Mouse (Mus musculus): Measurements from ENCODE around the gene Cd2.

Cd2 gene

DNA sequence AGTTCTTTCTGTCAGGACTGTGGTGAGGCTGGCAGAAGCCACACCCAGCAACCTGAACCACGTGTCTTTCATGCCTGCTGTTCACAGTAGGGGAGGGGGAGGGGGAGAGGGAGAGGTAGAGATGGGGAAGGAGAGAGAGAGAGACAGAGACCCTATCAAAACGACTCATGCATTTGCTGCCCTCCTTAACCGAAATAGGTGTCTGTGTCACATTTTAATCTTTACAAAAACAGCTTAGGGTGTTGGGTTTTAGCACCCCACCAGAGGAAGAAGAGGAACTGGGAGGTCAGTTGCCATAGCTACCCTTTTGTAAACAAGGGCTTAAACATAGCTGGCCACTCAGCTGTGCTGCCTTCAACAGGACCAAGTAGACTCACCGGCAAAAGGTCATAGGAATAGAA is at the start of gene Cd2:
TSS of gene Cd2 (minus strand) at position 29 of the 401 bp plus-strand sequence.
- DNase-seq (ENCODE audit: inconsistent age in 2 of 2, low spot score in 1 of 2): no peak

DNA sequence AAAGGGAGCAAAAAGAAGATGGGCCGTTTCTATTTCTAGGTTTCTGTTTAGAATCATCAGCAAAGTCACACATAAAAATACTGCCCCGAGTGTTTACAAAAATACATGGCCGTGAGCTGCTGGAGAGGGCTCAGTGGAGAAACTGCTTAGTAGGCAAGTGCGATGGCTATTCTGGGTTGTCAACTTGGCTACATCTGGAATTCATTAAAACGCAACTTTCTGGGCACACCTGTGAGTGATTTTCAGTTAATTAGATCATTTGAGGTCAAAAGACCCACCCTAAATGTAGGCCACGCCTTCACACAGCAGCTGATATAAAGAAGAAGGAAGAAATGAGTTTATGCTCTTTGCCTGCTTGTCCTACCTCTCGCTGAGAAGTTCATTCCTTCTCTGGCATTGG is 40.9 kb upstream of the Cd2 start:
- DNase-seq (ENCODE audit: inconsistent age in 2 of 2, low spot score in 1 of 2): no peak

DNA sequence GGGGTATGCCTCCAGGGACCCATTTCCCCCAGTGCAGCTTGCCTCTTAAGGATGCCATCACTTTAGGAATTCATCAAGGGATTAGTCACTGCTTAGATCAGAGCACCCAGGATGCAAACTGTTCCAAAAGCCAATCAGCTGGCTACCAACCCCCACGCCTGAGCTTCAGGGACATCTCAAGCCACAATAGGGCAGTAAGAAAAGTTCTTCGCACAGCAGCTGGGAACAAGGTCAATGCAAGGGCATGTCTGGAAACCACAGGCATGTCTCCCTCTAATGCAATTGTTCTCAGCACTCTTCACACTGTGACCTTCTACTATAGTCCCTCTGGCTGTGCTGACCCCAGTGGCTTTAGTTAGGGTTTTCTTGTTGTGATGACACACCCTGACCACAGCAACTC is 39.5 kb upstream of the Cd2 start:
- DNase-seq (ENCODE audit: inconsistent age in 2 of 2, low spot score in 1 of 2): peak in 1 of 2 experiments; percentile 15

DNA sequence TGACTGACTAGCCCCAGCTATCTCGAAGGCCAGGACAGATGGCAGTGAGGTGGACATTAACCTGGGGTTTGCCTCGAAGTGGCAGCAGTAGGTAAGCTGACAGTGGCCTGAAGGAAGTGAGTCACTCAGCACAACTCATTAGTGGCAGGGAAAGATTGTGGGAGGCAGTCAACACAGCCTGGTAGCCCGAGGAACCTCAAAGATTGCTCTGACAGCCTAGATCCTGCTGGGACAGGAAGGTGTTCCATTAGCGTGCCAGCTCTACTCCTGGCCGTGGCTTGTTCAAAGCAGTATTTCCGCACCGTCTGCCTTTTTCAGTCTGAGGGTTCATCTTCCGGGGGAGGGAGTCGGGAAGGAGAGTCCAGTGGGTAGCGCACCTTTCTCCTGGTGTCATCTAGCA is 34.7 kb upstream of the Cd2 start:
- DNase-seq (ENCODE audit: inconsistent age in 2 of 2, low spot score in 1 of 2): no peak

DNA sequence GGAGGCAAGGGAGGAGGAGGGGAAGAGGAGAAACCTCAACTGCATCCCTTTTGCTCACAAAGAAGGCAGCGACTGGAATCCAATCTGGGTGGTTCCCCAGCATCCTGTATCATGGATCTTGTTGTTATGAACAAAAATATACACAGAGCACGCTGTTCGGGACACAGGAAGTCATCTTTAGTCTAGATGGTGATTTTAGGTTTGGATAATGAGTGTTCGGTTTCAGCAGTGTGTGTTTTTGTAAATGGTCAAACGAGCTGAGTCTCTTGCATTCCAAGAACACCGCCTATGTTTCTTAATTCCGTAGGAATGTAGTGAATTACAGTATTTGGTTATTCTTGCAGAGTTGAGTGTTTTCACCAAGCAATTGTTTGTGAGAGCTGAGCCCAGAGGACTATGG is 33.1 kb upstream of the Cd2 start:
- DNase-seq (ENCODE audit: inconsistent age in 2 of 2, low spot score in 1 of 2): no peak

DNA sequence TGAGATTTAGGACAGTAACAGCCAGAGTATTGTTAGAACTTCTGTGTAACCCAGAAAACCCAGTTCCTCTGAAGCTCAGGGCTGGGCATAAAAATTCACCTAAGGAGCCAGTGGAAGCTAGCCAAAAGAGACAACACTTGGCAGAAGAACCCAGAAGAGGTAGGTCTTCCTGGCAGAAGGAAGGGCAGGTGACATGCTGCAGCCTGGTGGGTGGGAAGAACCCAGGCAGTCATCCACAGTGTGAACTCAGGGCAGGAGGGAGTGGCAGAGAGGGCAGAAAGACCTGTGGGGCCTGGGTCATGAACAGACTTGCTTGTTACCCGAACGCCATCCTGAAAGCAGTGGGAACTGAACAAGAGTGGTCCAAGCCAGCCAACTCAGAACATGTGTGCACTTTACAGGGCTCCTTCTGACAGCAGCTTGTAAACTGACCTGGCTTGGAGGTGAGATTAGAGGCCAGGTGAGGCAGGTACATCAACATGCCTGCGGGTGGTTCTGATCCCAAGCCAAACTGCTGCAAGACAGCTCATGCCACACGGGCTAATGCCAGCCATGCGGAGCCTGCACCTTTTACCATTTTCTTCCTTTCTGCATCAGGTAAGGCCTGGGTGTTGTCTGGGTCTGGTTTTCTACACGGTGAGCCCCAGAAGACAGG is 30.9 kb upstream of the Cd2 start:
- DNase-seq (ENCODE audit: inconsistent age in 2 of 2, low spot score in 1 of 2): no peak

DNA sequence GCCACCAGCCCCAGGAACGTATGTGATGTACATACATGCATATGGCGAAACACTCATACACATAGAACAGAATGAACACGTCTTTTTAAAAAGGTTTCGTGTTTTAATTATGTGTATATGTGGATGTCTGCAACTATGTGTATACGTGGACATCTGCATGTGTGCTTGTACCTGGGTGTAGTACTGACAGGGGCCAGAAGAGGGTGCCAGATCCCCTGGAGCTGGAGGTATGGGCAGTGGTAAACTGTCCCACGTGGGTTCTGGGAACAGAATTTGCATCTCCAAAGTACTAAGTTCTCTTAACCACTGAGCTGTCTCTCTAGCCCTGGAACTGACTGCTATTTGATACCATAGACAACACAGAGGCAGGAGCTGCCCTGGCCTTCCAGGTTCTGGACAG is 30.4 kb upstream of the Cd2 start:
- DNase-seq (ENCODE audit: inconsistent age in 2 of 2, low spot score in 1 of 2): peak in 1 of 2 experiments; percentile 56

DNA sequence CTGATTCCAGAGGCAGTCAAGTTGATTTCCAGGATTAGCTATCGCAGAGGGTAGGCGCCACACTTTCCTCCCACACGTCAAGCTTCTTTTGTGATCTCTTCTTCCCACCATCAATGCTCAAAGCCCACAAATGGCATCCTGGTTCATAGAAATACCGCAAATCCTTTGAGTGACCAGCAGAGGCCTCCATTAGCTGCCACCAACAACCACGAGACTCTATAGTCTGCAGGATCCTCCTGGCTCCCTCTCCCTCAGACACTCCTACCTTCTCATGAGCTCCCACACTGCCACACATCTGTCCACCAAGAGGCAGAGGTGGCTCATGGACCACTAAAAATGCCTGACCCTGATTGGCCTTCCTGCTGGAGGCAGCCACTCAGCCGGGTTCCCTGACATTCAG is 27.2 kb upstream of the Cd2 start:
- DNase-seq (ENCODE audit: inconsistent age in 2 of 2, low spot score in 1 of 2): no peak

DNA sequence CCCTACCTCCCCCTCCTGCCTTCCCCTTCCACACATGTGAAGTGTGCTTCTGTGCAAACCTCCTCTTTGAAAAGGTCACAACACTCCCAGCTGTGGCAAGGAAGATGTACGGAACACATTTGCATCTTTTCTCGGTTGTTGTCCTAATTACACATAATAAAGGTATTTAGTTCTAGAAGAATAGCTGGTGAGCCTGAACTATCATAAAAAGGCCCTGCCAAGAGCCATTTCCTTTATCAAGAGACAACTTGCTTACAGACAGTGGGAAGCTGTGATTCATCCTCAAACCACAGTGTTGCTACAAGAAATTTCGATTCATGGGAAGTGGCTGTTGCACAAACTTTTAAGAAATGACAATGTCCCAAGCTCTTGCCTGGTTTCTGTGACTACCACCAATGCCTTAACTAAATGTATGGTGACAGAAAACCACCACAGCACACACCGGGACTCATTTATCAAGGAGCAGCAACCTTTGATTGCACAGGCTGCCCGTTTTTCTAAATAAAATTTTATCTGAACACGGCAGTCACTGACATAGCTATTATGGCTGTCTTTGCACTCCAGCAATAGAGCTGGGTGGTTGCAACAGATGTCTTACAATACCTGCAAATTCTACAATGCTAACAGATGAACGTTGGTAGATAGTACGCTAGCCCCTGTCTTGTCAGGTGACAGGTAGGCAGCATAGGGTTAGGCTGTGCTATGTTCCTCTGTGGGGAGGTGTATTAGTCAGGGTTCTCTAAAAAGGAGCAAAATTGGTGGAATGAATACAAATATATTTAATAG is 25.7 kb upstream of the Cd2 start:
- no peak for DNase-seq (ENCODE audit: inconsistent age in 2 of 2, low spot score in 1 of 2)

DNA sequence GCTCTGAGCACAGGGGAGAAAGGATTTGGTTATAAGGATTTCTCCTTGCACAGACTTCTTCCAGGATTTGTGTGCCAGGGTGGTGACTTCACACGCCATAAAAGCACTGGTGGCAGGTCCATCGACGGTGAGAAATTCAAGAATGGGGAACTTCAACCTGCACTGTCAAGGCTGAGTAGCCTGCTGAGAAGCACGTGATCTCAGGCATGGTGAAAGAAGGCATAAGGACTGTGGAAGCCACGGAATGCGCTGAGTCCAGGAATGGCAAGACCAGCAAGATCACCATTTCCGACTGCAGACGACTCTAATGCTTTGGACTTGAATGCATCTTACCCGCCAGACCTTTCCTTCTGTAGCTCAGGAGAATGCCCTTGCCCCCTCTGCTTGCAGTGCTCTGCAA is 23.2 kb upstream of the Cd2 start:
- DNase-seq (ENCODE audit: inconsistent age in 2 of 2, low spot score in 1 of 2): no peak

DNA sequence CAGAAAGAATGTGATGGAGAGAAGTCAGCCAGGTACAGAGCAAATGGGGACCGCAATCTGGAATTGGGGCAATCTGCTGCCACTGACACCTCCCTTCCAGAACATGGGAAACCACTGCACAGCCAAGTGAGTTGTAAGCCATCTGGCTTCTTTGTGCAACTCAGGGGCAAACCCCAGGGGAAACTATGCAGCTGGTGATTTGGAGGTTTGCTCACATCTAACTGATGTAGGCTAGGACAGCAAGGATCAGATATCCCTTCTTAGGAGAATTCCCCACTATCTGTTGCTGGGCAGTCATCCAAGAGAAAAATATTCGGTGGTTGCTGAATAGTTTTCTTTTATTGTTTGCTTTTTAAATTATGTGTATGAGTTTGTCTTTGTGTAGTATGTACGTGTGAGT is 21.9 kb upstream of the Cd2 start:
- DNase-seq (ENCODE audit: inconsistent age in 2 of 2, low spot score in 1 of 2): no peak

DNA sequence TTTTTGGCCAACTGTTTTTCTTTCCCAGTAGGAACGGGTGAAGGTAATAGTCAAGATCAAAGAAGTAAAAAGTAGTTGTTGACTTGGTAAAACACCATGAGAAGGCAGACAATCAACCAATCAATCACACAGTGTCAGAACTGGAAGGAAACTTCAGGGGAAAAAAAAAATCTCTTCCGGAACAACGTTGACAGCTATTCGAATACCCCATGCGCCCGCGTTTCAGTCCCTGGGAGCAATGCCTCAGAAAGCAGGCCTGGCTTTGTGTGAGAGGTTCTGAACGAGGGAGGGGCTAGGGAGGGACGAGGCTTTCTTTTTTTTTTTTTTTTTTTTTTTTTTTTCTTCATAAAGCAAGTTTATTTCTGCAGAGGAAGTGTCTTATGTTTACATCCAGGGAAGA is 18.4 kb upstream of the Cd2 start:
- DNase-seq (ENCODE audit: inconsistent age in 2 of 2, low spot score in 1 of 2): no peak

DNA sequence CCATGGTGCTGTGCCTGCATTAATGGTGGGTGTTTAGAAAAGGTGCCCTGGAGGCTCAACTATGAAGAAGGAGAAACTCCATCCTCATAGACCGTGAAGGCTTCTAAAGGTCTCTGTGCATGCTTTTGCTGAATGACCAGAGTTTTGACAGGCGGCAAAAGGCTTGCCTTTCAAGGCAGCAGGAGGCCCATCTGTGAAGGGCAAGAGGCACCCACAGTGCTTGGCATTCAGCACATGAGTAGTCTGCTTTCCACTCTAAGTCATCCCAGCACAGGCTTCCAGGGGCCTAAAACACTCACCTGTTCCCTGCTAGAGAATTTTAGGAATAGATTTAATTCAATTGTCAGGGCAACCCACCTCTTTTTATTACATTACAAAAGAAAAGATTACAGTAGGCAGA is 17.3 kb upstream of the Cd2 start:
- DNase-seq (ENCODE audit: inconsistent age in 2 of 2, low spot score in 1 of 2): no peak

DNA sequence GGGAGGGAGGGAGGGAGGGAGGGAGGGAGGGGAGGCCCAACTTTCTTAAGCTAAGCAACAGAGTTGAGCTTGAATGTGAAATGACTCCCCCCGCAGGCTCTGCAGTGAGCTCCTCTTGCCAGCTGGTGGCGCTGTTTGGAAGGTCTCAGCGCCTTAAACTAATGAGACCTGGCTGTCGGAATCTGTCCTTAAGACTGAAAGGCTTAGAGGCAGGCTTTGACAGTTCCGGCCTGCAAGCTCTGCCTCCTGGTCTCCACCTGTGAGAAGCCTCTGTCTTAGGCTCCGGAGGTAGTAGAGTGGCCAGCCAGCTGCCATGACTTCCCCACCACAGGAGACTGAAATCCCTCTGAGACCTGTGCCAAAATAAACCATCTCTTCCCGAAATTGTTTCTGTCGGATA is 16.4 kb upstream of the Cd2 start:
- DNase-seq (ENCODE audit: inconsistent age in 2 of 2, low spot score in 1 of 2): peak; percentile 62 to 87

DNA sequence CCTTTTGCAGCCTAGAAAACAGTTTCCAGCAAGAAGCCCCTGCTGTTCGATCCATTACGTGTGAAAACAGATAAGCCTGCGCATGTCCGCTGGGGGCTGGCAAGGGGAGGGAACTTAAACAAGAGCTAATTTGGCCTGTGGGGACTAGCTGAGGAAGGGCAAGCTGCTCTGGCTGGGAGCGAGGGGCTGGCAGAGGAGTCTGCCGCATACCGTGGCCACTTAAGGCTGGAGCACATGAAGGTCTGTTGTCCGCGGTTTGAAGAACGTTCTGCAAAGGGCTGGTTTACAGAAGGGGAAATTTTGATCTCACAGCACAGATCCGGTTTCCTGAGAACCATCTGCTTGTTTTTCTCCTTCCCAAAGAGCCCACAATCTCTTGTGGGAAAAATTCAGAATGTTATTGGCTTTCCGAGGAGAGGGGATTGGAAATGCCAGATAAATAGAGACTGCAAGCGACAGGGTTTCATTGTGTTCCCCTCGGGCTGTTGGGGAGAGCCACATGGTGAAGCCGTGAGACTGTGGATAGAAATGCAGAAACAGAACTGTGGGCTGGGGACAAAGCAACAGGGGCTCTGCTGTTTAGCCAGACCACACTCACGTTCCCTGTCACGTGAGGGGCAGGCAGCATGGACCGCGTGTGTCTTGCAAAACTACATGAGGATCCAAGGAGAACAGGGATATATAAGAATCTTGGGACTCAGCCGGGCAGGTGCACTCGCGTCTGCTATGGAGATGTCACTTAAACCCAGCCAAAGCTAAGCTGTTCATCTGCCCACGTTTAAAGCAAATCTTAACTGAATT is 12.7 kb upstream of the Cd2 start:
- peak in 1 of 2 experiments; percentile 31 for DNase-seq (ENCODE audit: inconsistent age in 2 of 2, low spot score in 1 of 2)

DNA sequence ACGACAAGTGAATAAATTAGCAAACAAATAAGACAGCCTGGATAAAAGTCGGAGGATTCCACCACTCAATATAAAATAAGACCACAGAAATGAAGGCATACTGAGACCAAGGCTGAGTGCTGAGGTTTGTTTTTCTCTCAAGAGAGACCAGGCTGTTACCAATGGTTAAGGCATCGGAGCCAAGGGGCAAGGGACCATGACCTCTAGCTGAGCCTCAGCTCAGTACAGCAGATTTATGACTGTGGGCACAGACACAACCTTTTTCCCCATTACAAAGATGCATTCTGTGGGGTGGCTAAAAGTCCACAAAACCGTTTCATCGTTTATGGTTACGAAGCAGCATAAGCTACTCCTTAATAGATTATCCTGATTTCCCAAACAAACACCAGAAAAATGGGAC is 11.9 kb upstream of the Cd2 start:
- DNase-seq (ENCODE audit: inconsistent age in 2 of 2, low spot score in 1 of 2): peak; percentile 69 to 75

DNA sequence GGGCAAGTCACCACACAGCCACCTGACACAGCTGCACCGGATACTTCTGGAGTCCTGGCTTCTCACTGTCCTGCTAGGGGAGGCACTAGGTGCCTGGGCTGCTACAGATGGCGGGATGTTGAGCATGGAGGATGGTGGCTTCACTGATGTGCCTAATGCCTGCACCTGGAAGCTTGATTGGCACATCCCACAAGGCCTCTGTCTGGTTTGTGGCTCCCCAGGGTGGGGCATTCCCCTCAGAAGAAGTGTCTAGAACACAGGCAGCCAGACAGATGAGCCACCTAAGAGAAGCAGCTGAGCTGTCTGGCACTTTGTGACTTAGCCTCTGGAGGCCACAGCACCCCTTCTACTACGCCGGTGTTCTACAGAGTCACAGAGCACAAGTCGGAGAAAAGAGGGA is 9.5 kb upstream of the Cd2 start:
- DNase-seq (ENCODE audit: inconsistent age in 2 of 2, low spot score in 1 of 2): no peak

DNA sequence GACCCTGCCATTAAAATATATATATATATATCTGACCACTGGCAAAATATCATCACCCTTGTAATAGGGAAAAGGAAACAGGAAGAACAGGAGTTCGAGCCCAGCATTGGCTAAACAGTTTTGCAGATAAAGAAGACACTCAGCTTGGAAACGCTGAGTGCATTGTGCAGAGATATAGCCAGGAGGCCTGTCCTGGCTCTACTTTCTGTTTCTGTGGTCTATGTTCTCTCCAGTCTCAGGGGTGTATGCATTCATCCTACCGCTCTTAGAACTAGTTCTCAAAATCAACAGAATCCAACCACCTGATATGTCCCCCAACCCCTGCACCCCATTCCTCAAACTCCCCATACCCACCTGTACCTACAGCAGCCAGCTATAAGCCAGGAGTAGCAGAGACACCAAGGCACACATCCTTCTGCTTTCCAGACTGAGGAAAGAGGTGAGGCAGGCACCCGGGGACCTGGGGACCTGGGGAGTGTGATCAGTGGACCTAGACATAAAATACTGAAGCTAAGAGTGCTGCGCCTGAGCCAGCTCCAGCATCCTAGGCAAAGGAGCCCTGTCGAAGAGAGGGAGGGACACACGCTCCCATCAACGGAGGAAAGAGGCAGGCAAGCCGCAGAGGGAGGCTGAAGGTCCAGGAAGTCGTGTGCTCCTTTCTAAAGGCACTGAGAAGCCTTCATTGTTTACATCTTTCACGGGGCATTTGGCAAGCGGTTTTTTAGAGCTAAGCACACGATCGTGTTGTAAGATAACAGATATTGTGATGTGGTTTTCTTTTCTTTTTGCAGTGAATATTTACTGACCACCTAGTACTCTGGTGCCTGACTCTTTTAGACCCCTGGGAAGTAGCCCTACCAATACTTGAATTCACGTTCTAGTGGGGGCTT is 8.4 kb upstream of the Cd2 start:
- no peak for DNase-seq (ENCODE audit: inconsistent age in 2 of 2, low spot score in 1 of 2)

DNA sequence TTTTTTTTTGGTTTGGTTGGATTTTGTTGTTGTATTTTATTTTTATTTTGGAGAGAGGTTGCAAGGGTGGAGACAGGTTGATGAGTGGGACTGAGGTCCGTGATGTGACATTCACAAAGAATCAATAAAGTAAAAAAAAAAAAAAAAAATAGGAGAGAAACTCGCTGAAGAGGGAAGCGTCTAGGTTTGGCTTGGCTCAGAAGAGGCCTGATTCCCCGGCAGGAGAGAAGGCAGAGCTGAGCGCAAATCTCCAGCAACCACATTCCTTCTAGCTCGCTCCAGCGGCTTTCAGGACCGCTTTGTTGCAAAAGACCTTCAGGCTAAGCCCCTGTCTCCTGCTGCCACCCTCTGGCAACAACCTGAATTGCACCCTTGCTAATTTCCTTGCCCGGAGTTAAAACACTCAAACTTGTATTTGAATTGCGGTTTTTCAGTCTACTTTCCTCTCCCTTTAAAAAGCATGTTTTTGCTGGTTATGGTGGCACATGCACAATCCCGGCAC is 7.7 kb upstream of the Cd2 start:
- DNase-seq (ENCODE audit: inconsistent age in 2 of 2, low spot score in 1 of 2): peak; percentile 87 to 97

DNA sequence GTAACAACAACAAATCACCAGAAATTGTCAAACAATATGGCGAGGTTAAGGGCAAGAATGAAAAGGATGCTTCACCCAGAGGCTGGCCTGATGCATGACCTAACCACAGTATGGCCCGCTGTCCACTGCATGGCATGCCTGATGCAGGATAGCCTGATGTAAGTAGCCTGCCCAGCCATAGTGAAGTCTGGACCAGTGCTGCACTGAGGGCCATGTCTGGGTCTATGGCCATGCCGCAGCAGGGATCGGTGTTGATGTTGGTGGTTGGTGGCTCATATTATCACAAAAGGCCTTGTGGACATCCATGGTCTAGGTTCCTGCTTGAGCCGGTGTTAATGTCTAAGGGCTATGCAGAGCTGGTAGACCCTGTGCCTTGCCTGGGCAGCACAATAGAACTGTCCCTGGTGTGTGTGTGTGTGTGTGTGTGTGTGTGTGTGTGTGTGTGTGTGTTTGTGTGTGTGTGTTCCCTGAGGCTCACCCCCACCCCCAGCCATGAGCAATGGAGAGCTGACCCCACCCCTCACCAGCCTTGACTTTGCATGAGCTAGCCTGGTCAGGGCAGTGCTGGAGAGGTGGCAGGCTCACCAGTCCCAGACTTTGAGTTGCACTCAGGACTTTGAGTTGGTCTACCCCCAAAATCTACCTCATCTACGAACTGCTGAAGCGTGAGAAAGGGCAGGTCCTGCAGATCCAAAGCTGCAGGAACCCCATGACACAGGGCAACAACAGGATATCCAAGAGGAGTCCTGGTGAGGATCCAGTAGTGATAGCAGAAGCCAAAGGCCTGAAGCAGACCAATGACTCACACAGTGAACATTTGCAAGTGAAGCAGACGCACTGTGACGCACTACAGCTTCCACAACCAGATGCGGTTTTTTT is 7.0 kb upstream of the Cd2 start:
- DNase-seq (ENCODE audit: inconsistent age in 2 of 2, low spot score in 1 of 2): peak; percentile 68 to 83

All from adrenal gland, adult (tissue).